In genomic region chr4:42941396-42941795, GRCm38 (mm10) we compare ENCODE assay signal across 22 mouse cellular contexts. TPM values are rescaled to one million over a fixed set of nuclear protein-coding genes. Genes with fewer than 3 reads are reported as not detected.
A peak's percentile ranks its signal among the peaks of the same experiment; 100 is the strongest.
DNase-seq lines count a peak whose midpoint lies in the region; ATAC-seq and TF ChIP-seq lines count a peak whose summit lies in the region.
"Had no signal": no experiment of that assay in that cellular context is flagged by ENCODE, and none has a peak within 500 bp of the region (broad histone marks: within the 10 kb centered on the region; RNA-seq: fewer than 3 reads in every experiment).

No protein-coding gene starts in this region.

- no peak for DNase-seq in frontal cortex, postnatal 10 days (ENCODE audit: low spot score in 2 of 2)
- DNase-seq in left cerebral cortex, postnatal 25 days (ENCODE audit: low spot score in 2 of 2) = peak; percentile 47 to 81
- DNase-seq in left cerebral cortex, postnatal 14 days (ENCODE audit: low spot score in 2 of 2) = no peak
- peak; percentile 44 for DNase-seq in MN1 (ENCODE audit: low spot score)
- DNase-seq in urinary bladder, postnatal 36 days (ENCODE audit: low spot score in 2 of 2) = no peak
- DNase-seq in thymus, adult 2 months = no peak
- DNase-seq: adrenal gland, postnatal 14 days; cerebellum, adult 2 months; cerebellum, postnatal 25 days; gastrocnemius, postnatal 25 days had no signal

- intact Hi-C loops in left cerebral cortex, postnatal 25 days (cut with DNase I) = no loop called here
- intact Hi-C loops in left cerebral cortex, postnatal 14 days (cut with DNase I) = no loop called here

- peak; percentile 42 for ATAC-seq in frontal cortex, adult (ENCODE audit: low TSS enrichment)
- ATAC-seq: forebrain, embryonic 15.5 days; intestine, embryonic 16.5 days had no signal

- H3K4me3 ChIP-seq in olfactory bulb, adult 2 months (ENCODE audit: insufficient read depth, low read depth, low read length) = no peak overlapping the region
- H3K4me3 ChIP-seq in thymus, adult 2 months (ENCODE audit: control insufficient read depth, insufficient read depth, low read length) = no peak overlapping the region
- H3K4me3 ChIP-seq: embryonic facial prominence, embryonic 12.5 days; forebrain, embryonic 15.5 days; heart, embryonic 12.5 days; hindbrain, embryonic 10.5 days; hindbrain, embryonic 15.5 days had no signal

- no peaks in the 10 kb centered on the region for H3K36me3 ChIP-seq in thymus, adult 2 months (ENCODE audit: control insufficient read depth, insufficient read depth, low read length)
- H3K36me3 ChIP-seq: embryonic facial prominence, embryonic 12.5 days; forebrain, embryonic 15.5 days; heart, embryonic 12.5 days; hindbrain, embryonic 10.5 days had no signal

- peak overlapping the region; percentile 49 for H3K27ac ChIP-seq in olfactory bulb, adult 2 months (ENCODE audit: insufficient read depth, low read depth, low read length)
- no peak overlapping the region for H3K27ac ChIP-seq in thymus, adult 2 months (ENCODE audit: control insufficient read depth, insufficient read depth, low read length)
- H3K27ac ChIP-seq: embryonic facial prominence, embryonic 12.5 days; forebrain, embryonic 15.5 days; hindbrain, embryonic 10.5 days; hindbrain, embryonic 15.5 days had no signal

- TF ChIP-seq CTCF in olfactory bulb, adult 2 months (IDR thresholded peaks at IDR 0.05; ENCODE audit: insufficient read depth, low read depth, low read length) = no peak
- no peak for TF ChIP-seq CTCF in thymus, adult 2 months (IDR thresholded peaks at IDR 0.05; ENCODE audit: borderline replicate concordance, control insufficient read depth, extremely low read depth, insufficient read depth, low read length, poor library complexity)

- no peaks in the 10 kb centered on the region for H3K27me3 ChIP-seq in thymus, adult 2 months (ENCODE audit: control insufficient read depth, insufficient read depth, low read length)
- H3K27me3 ChIP-seq: forebrain, embryonic 15.5 days; hindbrain, embryonic 15.5 days had no signal

- WGBS in olfactory bulb, adult 2 months = 28% methylated on average over 7 of the region's 7 CpGs
- 88% methylated on average over 7 of the region's 7 CpGs for WGBS in thymus, adult 2 months

- TF ChIP-seq POLR2A in olfactory bulb, adult 2 months (IDR thresholded peaks at IDR 0.05; ENCODE audit: insufficient read depth, low read depth, low read length) = no peak
- TF ChIP-seq POLR2A in thymus, adult 2 months (IDR thresholded peaks at IDR 0.05; ENCODE audit: control insufficient read depth, extremely low read depth, insufficient read depth, low read length, poor library complexity) = no peak

- H3K4me1 ChIP-seq in olfactory bulb, adult 2 months (ENCODE audit: control insufficient read depth, insufficient read depth, low read length) = peaks cover 24% of the 10 kb centered on the region
- no peaks in the 10 kb centered on the region for H3K4me1 ChIP-seq in thymus, adult 2 months (replicated peaks; ENCODE audit: control insufficient read depth, insufficient read depth, low read length)

RNA-seq across cellular contexts. Expression of gene Dnajb5, which starts 8.2 kb away (rescaled TPM):
- 100 to 1,000 TPM; 221 to 264 TPM for total RNA-seq in left cerebral cortex, postnatal 25 days (2021)
- total RNA-seq in left cerebral cortex, postnatal 14 days (2021) = 100 to 1,000 TPM; 225 to 284 TPM
- polyA plus RNA-seq in olfactory bulb, adult 2 months (2012; ENCODE audit: insufficient read depth, insufficient read length, low replicate concordance, missing spikeins) = 176 TPM in 1 of 2 replicates, not detected in the other
- polyA plus RNA-seq in thymus, adult 2 months (2012; rRNA removed) = 9.1 and 12.6 TPM in 2 replicates

RNA-seq across cellular contexts. Expression of gene Phf24, which starts 24.9 kb away (rescaled TPM):
- total RNA-seq in left cerebral cortex, postnatal 25 days (2021) = 100 to 1,000 TPM; 337 to 354 TPM
- 100 to 1,000 TPM; 328 to 359 TPM for total RNA-seq in left cerebral cortex, postnatal 14 days (2021)
- polyA plus RNA-seq in olfactory bulb, adult 2 months (2012; ENCODE audit: insufficient read depth, insufficient read length, low replicate concordance, missing spikeins) = not detected in 2 replicates
- polyA plus RNA-seq in thymus, adult 2 months (2012; rRNA removed) = 1.5 and 2.3 TPM in 2 replicates

RNA-seq across cellular contexts. Expression of gene 1700022I11Rik, which starts 28.0 kb away (rescaled TPM):
- total RNA-seq in left cerebral cortex, postnatal 25 days (2021) = not detected
- not detected for total RNA-seq in left cerebral cortex, postnatal 14 days (2021)
- not detected in 2 replicates for polyA plus RNA-seq in olfactory bulb, adult 2 months (2012; ENCODE audit: insufficient read depth, insufficient read length, low replicate concordance, missing spikeins)
- polyA plus RNA-seq in thymus, adult 2 months (2012; rRNA removed) = not detected in 2 replicates
- total RNA-seq: adrenal gland, postnatal 14 days; gastrocnemius, adult 18-20 months; gastrocnemius, postnatal 25 days; heart, adult 8-10 months; heart, postnatal 25 days had no signal
- polyA plus RNA-seq: cerebellum, adult 2 months; cortical plate, adult 2 months; intestine, embryonic 16.5 days had no signal

RNA-seq across cellular contexts. Expression of gene Vcp, which starts 58.9 kb away (rescaled TPM):
- total RNA-seq in left cerebral cortex, postnatal 25 days (2021) = 100 to 1,000 TPM; 187 to 191 TPM
- total RNA-seq in left cerebral cortex, postnatal 14 days (2021) = 100 to 1,000 TPM; 223 to 226 TPM
- 261 and 1,669 TPM in 2 replicates for polyA plus RNA-seq in olfactory bulb, adult 2 months (2012; ENCODE audit: insufficient read depth, insufficient read length, low replicate concordance, missing spikeins)
- polyA plus RNA-seq in thymus, adult 2 months (2012; rRNA removed) = 126 and 169 TPM in 2 replicates

Comparison
In these comparisons a context has a peak if more than half of its experiments do, and no peak if none do; other contexts are left out.
1. DNase-seq: peak in left cerebral cortex, postnatal 25 days (2 of 2) and MN1 (single experiment); none in frontal cortex, postnatal 10 days (0 of 2), left cerebral cortex, postnatal 14 days (0 of 2), urinary bladder, postnatal 36 days (0 of 2) and thymus, adult 2 months (single experiment).